Mouse (Mus musculus): ENCODE data around the gene Doc2g.
"Not testable (repeated sequence)": the region's sequence is repeated elsewhere in the genome, so short reads cannot be mapped to it uniquely, and the experiment has no call there.

Doc2g gene

GRCm38 (mm10) chr19:4003112-4003511 lies at the start of gene Doc2g:
Doc2g (plus strand) TSS chr19:4003313.
- DNase-seq = peak; percentile 97

GRCm38 (mm10) chr19:3955033-3955432 lies 48.1 kb upstream of the Doc2g start:
- DNase-seq = no peak

GRCm38 (mm10) chr19:3955804-3956203 lies 47.3 kb upstream of the Doc2g start:
- no peak for DNase-seq

- DNase-seq = not testable (repeated sequence)
Measured at GRCm38 (mm10) chr19:3957296-3958036, 45.6 kb upstream of the Doc2g start.

GRCm38 (mm10) chr19:3958470-3958869 lies 44.6 kb upstream of the Doc2g start, which contains the start of gene Aldh3b3:
Aldh3b3 (plus strand) TSS chr19:3958645.
- no peak for DNase-seq

- no peak for DNase-seq
Measured at GRCm38 (mm10) chr19:3959030-3959429, 44.1 kb upstream of the Doc2g start.

- no peak for DNase-seq
Measured at GRCm38 (mm10) chr19:3960211-3960610, 42.9 kb upstream of the Doc2g start.

GRCm38 (mm10) chr19:3961805-3962204 lies 41.3 kb upstream of the Doc2g start:
- not testable (repeated sequence) for DNase-seq

- DNase-seq = no peak
Measured at GRCm38 (mm10) chr19:3962469-3962868, 40.6 kb upstream of the Doc2g start.

- DNase-seq = no peak
Measured at GRCm38 (mm10) chr19:3964030-3964429, 39.1 kb upstream of the Doc2g start.

- no peak for DNase-seq
Measured at GRCm38 (mm10) chr19:3966330-3967075, 36.6 kb upstream of the Doc2g start.

- no peak for DNase-seq
Measured at GRCm38 (mm10) chr19:3967258-3967657, 35.9 kb upstream of the Doc2g start.

GRCm38 (mm10) chr19:3972229-3972628 lies 30.9 kb upstream of the Doc2g start, which contains the start of gene Aldh3b2:
Aldh3b2 (plus strand) TSS chr19:3972328.
- DNase-seq = no peak

GRCm38 (mm10) chr19:3974608-3975007 lies 28.5 kb upstream of the Doc2g start:
- DNase-seq = not testable (repeated sequence)

- no peak for DNase-seq
Measured at GRCm38 (mm10) chr19:3975866-3976265, 27.2 kb upstream of the Doc2g start.

- DNase-seq = peak; percentile 97
Measured at GRCm38 (mm10) chr19:3980309-3980708, 22.8 kb upstream of the Doc2g start.

GRCm38 (mm10) chr19:3980917-3981316 lies 22.2 kb upstream of the Doc2g start:
- DNase-seq = peak; percentile 90

GRCm38 (mm10) chr19:3983527-3984200 lies 19.4 kb upstream of the Doc2g start:
- DNase-seq = no peak

- peak; percentile 98 for DNase-seq
Measured at GRCm38 (mm10) chr19:3985261-3985681, 17.8 kb upstream of the Doc2g start.

GRCm38 (mm10) chr19:3986334-3986733 lies 16.8 kb upstream of the Doc2g start, which contains the start of gene Acy3:
Acy3 (plus strand) TSS chr19:3986570.
- DNase-seq = peak; percentile 99

- no peak for DNase-seq
Measured at GRCm38 (mm10) chr19:3988066-3988465, 15.0 kb upstream of the Doc2g start.

GRCm38 (mm10) chr19:3988750-3989149 lies 14.4 kb upstream of the Doc2g start:
- DNase-seq = no peak

GRCm38 (mm10) chr19:3990804-3991203 lies 12.3 kb upstream of the Doc2g start:
- peak; percentile 90 for DNase-seq
